ENCODE assay signal across 8 mouse cellular contexts in genomic region chr11:51617693-51618092, GRCm38 (mm10). TPM values are rescaled to one million over a fixed set of nuclear protein-coding genes. Genes with fewer than 3 reads are reported as not detected.
DNase-seq lines count a peak whose midpoint lies in the region; ATAC-seq and TF ChIP-seq lines count a peak whose summit lies in the region.

No protein-coding gene starts in this region.

- DNase-seq in intestine, embryonic 14.5 days (ENCODE audit: low spot score): peak; percentile 83
- peak; percentile 75 to 79 for DNase-seq in cerebellum, adult 18-20 months
- DNase-seq in gastrocnemius, adult 8-10 months (ENCODE audit: low spot score in 2 of 2): peak; percentile 34 to 55
- peak; percentile 72 to 80 for DNase-seq in layer of hippocampus, postnatal 10 days (ENCODE audit: low spot score in 2 of 2)
- peak; percentile 72 for DNase-seq in mesoderm, embryonic 11.5 days (ENCODE audit: low read depth, low spot score)
- DNase-seq in testis, postnatal 10 days (ENCODE audit: low spot score): peak; percentile 75

- H3K4me2 ChIP-seq in intestine, embryonic 14.5 days (ENCODE audit: low read length): no peak overlapping the region
- H3K4me2 ChIP-seq in intestine, embryonic 16.5 days (ENCODE audit: low read depth, low read length): no peak overlapping the region

- H3K9ac ChIP-seq in intestine, embryonic 14.5 days (ENCODE audit: low read length): no peak overlapping the region
- H3K9ac ChIP-seq in intestine, embryonic 16.5 days (ENCODE audit: low read depth, low read length): no peak overlapping the region
- H3K9ac ChIP-seq in ES-Bruce4 (ENCODE audit: low read depth, poor library complexity, severe bottlenecking): no peak overlapping the region

- H3K4me3 ChIP-seq in intestine, embryonic 14.5 days (ENCODE audit: low read depth, low read length): no peak overlapping the region
- H3K4me3 ChIP-seq in intestine, embryonic 16.5 days (ENCODE audit: low read length): no peak overlapping the region
- no peak overlapping the region for H3K4me3 ChIP-seq in ES-Bruce4 (ENCODE audit: low read depth, low read length)

- H3K9me3 ChIP-seq in intestine, embryonic 14.5 days (ENCODE audit: control insufficient read depth, low read length): no peaks in the 10 kb centered on the region
- no peaks in the 10 kb centered on the region for H3K9me3 ChIP-seq in intestine, embryonic 16.5 days (ENCODE audit: control insufficient read depth, low read length)
- H3K9me3 ChIP-seq in ES-Bruce4 (replicated peaks; ENCODE audit: control insufficient read depth, insufficient read depth, low read length, poor library complexity, severe bottlenecking): no peaks in the 10 kb centered on the region

- H3K27me3 ChIP-seq in intestine, embryonic 14.5 days (replicated peaks; ENCODE audit: control insufficient read depth, insufficient read depth, low read length): no peaks in the 10 kb centered on the region
- H3K27me3 ChIP-seq in intestine, embryonic 16.5 days (replicated peaks; ENCODE audit: control insufficient read depth, insufficient read depth, low read length): no peaks in the 10 kb centered on the region
- H3K27me3 ChIP-seq in ES-Bruce4 (ENCODE audit: control insufficient read depth, insufficient read depth, low read length, poor library complexity, severe bottlenecking): no peaks in the 10 kb centered on the region

- peaks cover 12% of the 10 kb centered on the region for H3K36me3 ChIP-seq in intestine, embryonic 14.5 days (ENCODE audit: control insufficient read depth, insufficient read depth, low read length)
- H3K36me3 ChIP-seq in intestine, embryonic 16.5 days (ENCODE audit: control insufficient read depth, insufficient read depth, low read length): no peaks in the 10 kb centered on the region
- H3K36me3 ChIP-seq in ES-Bruce4 (ENCODE audit: control insufficient read depth, insufficient read depth, low read length, poor library complexity, severe bottlenecking): peaks cover 14% of the 10 kb centered on the region

- no peak for TF ChIP-seq EP300 in ES-Bruce4 (IDR thresholded peaks at IDR 0.05; ENCODE audit: insufficient read depth, low read depth, low read length)

- TF ChIP-seq CTCF in ES-Bruce4 (IDR thresholded peaks at IDR 0.05; ENCODE audit: low read depth, low read length): peak; percentile 74

- no peak overlapping the region for H3K27ac ChIP-seq in intestine, embryonic 14.5 days (ENCODE audit: low read depth)
- H3K27ac ChIP-seq in intestine, embryonic 16.5 days (ENCODE audit: low read length): no peak overlapping the region
- no peak overlapping the region for H3K27ac ChIP-seq in ES-Bruce4 (ENCODE audit: insufficient read depth, low read length)

- TF ChIP-seq POLR2A in ES-Bruce4 (IDR thresholded peaks at IDR 0.05; ENCODE audit: insufficient read depth, low read length): no peak

- ATAC-seq in intestine, embryonic 14.5 days (replicated peaks; ENCODE audit: low FRiP score, low TSS enrichment, low read depth): no peak
- no peak for ATAC-seq in intestine, embryonic 16.5 days

- 6% methylated on average over 4 of the region's 4 CpGs for WGBS in intestine, embryonic 14.5 days
- WGBS in intestine, embryonic 16.5 days: 4% methylated on average over 4 of the region's 4 CpGs

- H3K4me1 ChIP-seq in intestine, embryonic 14.5 days (replicated peaks; ENCODE audit: control insufficient read depth, insufficient read depth, low read length): peaks cover 18% of the 10 kb centered on the region; the same call in 1 of the 2 replicates
- peaks cover 31% of the 10 kb centered on the region for H3K4me1 ChIP-seq in intestine, embryonic 16.5 days (ENCODE audit: control insufficient read depth, insufficient read depth, low read length)
- H3K4me1 ChIP-seq in ES-Bruce4 (ENCODE audit: control insufficient read depth, insufficient read depth, low read length): no peaks in the 10 kb centered on the region

RNA-seq across cellular contexts. Expression of gene Nhp2, which starts 1.8 kb away (rescaled TPM):
- 221 and 226 TPM in 2 replicates for polyA plus RNA-seq in intestine, embryonic 14.5 days (2014; fragmentation: Nextera tagmentation; extraction: Ambion mirVana)
- 150 and 175 TPM in 2 replicates for polyA plus RNA-seq in intestine, embryonic 16.5 days (2015; fragmentation: Nextera tagmentation; extraction: Ambion mirVana)
- 202 and 205 TPM in 2 replicates for polyA plus RNA-seq in ES-Bruce4 (2011; ENCODE audit: insufficient read depth, insufficient read length, low read depth, missing spikeins)
- 10 to 100 TPM; 23.0 to 28.1 (median 25.8) TPM for total RNA-seq in gastrocnemius, adult 8-10 months (2022)
- 10 to 100 TPM; 56.9 to 60.4 TPM for total RNA-seq in layer of hippocampus, postnatal 10 days (2021)

RNA-seq across cellular contexts. Expression of gene Hnrnpab, which starts 11.0 kb away (rescaled TPM):
- polyA plus RNA-seq in intestine, embryonic 14.5 days (2014; fragmentation: Nextera tagmentation; extraction: Ambion mirVana): 494 and 527 TPM in 2 replicates
- 261 and 264 TPM in 2 replicates for polyA plus RNA-seq in intestine, embryonic 16.5 days (2015; fragmentation: Nextera tagmentation; extraction: Ambion mirVana)
- 609 and 639 TPM in 2 replicates for polyA plus RNA-seq in ES-Bruce4 (2011; ENCODE audit: insufficient read depth, insufficient read length, low read depth, missing spikeins)
- total RNA-seq in gastrocnemius, adult 8-10 months (2022): 100 to 1,000 TPM in 2 of 4 experiments, 10 to 100 TPM in 2; 91.0 to 116 (median 101) TPM
- 100 to 1,000 TPM; 238 to 239 TPM for total RNA-seq in layer of hippocampus, postnatal 10 days (2021)

RNA-seq across cellular contexts. Expression of gene Rmnd5b, which starts 18.0 kb away (rescaled TPM):
- polyA plus RNA-seq in intestine, embryonic 14.5 days (2014; fragmentation: Nextera tagmentation; extraction: Ambion mirVana): 42.7 and 44.0 TPM in 2 replicates
- 42.0 and 44.4 TPM in 2 replicates for polyA plus RNA-seq in intestine, embryonic 16.5 days (2015; fragmentation: Nextera tagmentation; extraction: Ambion mirVana)
- 17.9 and 20.2 TPM in 2 replicates for polyA plus RNA-seq in ES-Bruce4 (2011; ENCODE audit: insufficient read depth, insufficient read length, low read depth, missing spikeins)
- total RNA-seq in gastrocnemius, adult 8-10 months (2022): 10 to 100 TPM; 10.5 to 13.0 (median 12.3) TPM
- 10 to 100 TPM; 54.8 to 55.1 TPM for total RNA-seq in layer of hippocampus, postnatal 10 days (2021)

RNA-seq across cellular contexts. Expression of gene N4bp3, which starts 32.9 kb away (rescaled TPM):
- polyA plus RNA-seq in intestine, embryonic 14.5 days (2014; fragmentation: Nextera tagmentation; extraction: Ambion mirVana): 15.3 and 17.3 TPM in 2 replicates
- polyA plus RNA-seq in intestine, embryonic 16.5 days (2015; fragmentation: Nextera tagmentation; extraction: Ambion mirVana): 16.1 and 17.0 TPM in 2 replicates
- polyA plus RNA-seq in ES-Bruce4 (2011; ENCODE audit: insufficient read depth, insufficient read length, low read depth, missing spikeins): 18.5 and 19.9 TPM in 2 replicates
- 1 to 10 TPM; 2.0 to 3.1 (median 2.5) TPM for total RNA-seq in gastrocnemius, adult 8-10 months (2022)
- 10 to 100 TPM; 14.1 to 15.5 TPM for total RNA-seq in layer of hippocampus, postnatal 10 days (2021)

RNA-seq across cellular contexts. Expression of gene D930048N14Rik, which starts 33.1 kb away (rescaled TPM):
- polyA plus RNA-seq in intestine, embryonic 14.5 days (2014; fragmentation: Nextera tagmentation; extraction: Ambion mirVana): 3.9 and 4.8 TPM in 2 replicates
- 3.4 and 3.7 TPM in 2 replicates for polyA plus RNA-seq in intestine, embryonic 16.5 days (2015; fragmentation: Nextera tagmentation; extraction: Ambion mirVana)
- polyA plus RNA-seq in ES-Bruce4 (2011; ENCODE audit: insufficient read depth, insufficient read length, low read depth, missing spikeins): 10.1 and 10.6 TPM in 2 replicates
- under 1 TPM in 3 of 4 experiments, not detected in 1; 0.15 to 0.19 (median 0.19) TPM for total RNA-seq in gastrocnemius, adult 8-10 months (2022)
- total RNA-seq in layer of hippocampus, postnatal 10 days (2021): 1 to 10 TPM in 1 of 2 experiments, under 1 TPM in 1; 0.98 to 1.3 TPM
